Mouse (Mus musculus): ENCODE measurements around the gene Cts7.

The Cts7 gene

GRCm38 (mm10) chr13:61358097-61358496, at the start of gene Cts7:
Cts7 (minus strand) TSS chr13:61358197.
- DNase-seq: no peak
